20 mouse cellular contexts compared by ENCODE assay signal in the genomic region with DNA sequence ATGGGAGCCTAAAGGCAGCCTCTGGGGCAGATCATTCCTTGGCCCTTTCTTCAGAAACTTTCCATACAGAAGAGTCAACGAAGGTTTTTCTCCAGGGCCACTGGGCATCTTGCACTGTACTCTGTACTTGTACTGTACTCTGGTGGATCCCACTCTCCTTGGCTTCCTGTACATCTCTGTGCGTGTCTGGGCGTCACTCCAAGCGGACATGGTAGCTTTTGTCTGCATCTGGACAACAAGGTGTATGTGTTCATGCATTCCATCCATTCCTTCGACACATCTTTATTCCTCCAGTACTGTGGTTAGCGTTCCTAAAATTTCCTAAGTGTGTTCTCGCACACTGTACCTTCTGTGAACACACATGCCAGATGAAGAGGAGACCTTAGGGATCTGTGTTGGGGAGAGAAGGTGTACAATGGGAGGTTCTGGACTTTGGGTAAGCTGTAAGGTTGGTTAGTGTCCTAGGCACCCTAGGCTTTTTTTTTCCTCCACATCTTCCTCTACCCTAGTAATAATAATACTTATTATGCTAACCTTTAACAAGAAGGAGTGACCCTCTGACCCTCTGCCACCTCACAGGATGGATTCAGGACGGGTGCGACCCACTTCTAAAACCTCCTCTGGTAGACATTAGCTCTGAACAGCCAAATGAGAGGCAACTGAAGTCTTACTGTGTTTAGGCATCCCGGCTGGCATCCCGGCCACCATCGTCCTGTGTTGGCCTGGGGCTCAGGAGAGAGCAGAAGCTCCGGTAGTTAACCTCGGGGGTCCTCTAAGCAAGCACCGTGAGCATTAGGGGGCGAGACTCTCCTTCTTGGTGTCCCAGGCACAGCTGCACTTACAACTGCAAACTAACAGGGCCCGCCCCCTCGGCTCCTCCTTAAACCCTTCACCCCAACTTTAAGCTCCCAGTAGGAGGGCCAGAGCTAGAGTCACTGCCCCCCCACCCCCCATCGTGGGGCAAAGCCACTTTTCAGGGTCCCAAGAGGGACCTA. TPM values are rescaled to one million over a fixed set of nuclear protein-coding genes. Genes with fewer than 3 reads are reported as not detected.
DNase-seq lines count a peak whose midpoint lies in the region; ATAC-seq and TF ChIP-seq lines count a peak whose summit lies in the region.
"Had no signal": no experiment of that assay in that cellular context is flagged by ENCODE, and none has a peak within 500 bp of the region (broad histone marks: within the 10 kb centered on the region; RNA-seq: fewer than 3 reads in every experiment).

No protein-coding gene starts in this region.

- H3K4me1 ChIP-seq in hindbrain, embryonic 10.5 days (replicated peaks): peaks cover 28% of the 10 kb centered on the region
- no peaks in the 10 kb centered on the region; the same call in 1 of the 2 replicates for H3K4me1 ChIP-seq in hindbrain, embryonic 16.5 days (ENCODE audit: control insufficient read depth, insufficient read depth, low read depth, low read length)
- peaks cover 91% of the 10 kb centered on the region for H3K4me1 ChIP-seq in forebrain, embryonic 10.5 days
- H3K4me1 ChIP-seq in midbrain, embryonic 10.5 days: peaks cover 53% of the 10 kb centered on the region

- no peaks in the 10 kb centered on the region for H3K9me3 ChIP-seq in hindbrain, embryonic 10.5 days
- no peaks in the 10 kb centered on the region for H3K9me3 ChIP-seq in hindbrain, embryonic 16.5 days (ENCODE audit: control insufficient read depth, low read length)
- H3K9me3 ChIP-seq in forebrain, embryonic 10.5 days: no peaks in the 10 kb centered on the region
- no peaks in the 10 kb centered on the region for H3K9me3 ChIP-seq in midbrain, embryonic 10.5 days (replicated peaks)
- H3K9me3 ChIP-seq: heart, embryonic 15.5 days; hindbrain, embryonic 13.5 days had no signal

- no peak overlapping the region for H3K4me3 ChIP-seq in hindbrain, embryonic 10.5 days
- no peak overlapping the region for H3K4me3 ChIP-seq in hindbrain, embryonic 16.5 days (ENCODE audit: low read length)
- H3K4me3 ChIP-seq in forebrain, embryonic 10.5 days: peak overlapping the region; percentile 76
- peak overlapping the region; percentile 27 for H3K4me3 ChIP-seq in midbrain, embryonic 10.5 days
- no peak overlapping the region for H3K4me3 ChIP-seq in gastrocnemius, adult 2 months
- H3K4me3 ChIP-seq: heart, embryonic 15.5 days; hindbrain, embryonic 13.5 days had no signal

- peak; percentile 24 for DNase-seq in hindbrain, embryonic 10.5 days (ENCODE audit: low spot score)
- peak; percentile 34 for DNase-seq in forebrain, embryonic 10.5 days (ENCODE audit: extremely low spot score, low spot score)
- DNase-seq in midbrain, embryonic 10.5 days (ENCODE audit: low spot score): peak; percentile 38
- peak; percentile 66 for DNase-seq in retina, postnatal 1 day
- DNase-seq in right cerebral cortex, postnatal 10 days (ENCODE audit: low spot score in 2 of 2): no peak
- no peak for DNase-seq in thymus, postnatal 14 days
- DNase-seq in gastrocnemius, adult 2 months: no peak
- DNase-seq: cerebellum, adult 11 months; cerebellum, postnatal 36 days; kidney, adult 18-20 months; kidney, postnatal 14 days; layer of hippocampus, adult 9-11 months; liver; lung, adult 2 months; right cerebral cortex, postnatal 14 days had no signal

- ATAC-seq in hindbrain, embryonic 16.5 days: no peak

- H3K9ac ChIP-seq in hindbrain, embryonic 16.5 days (ENCODE audit: low read depth, low read length): no peak overlapping the region
- H3K9ac ChIP-seq: heart, embryonic 15.5 days; hindbrain, embryonic 13.5 days had no signal

- 4% methylated on average over 19 of the region's 19 CpGs for WGBS in hindbrain, embryonic 10.5 days
- WGBS in hindbrain, embryonic 16.5 days: 5% methylated on average over 19 of the region's 19 CpGs
- 25% methylated on average over 19 of the region's 19 CpGs for WGBS in forebrain, embryonic 10.5 days
- WGBS in midbrain, embryonic 10.5 days: 10% methylated on average over 19 of the region's 19 CpGs

- H3K36me3 ChIP-seq in hindbrain, embryonic 10.5 days: no peaks in the 10 kb centered on the region
- no peaks in the 10 kb centered on the region for H3K36me3 ChIP-seq in hindbrain, embryonic 16.5 days (ENCODE audit: control insufficient read depth, insufficient read depth, low read length)
- peaks cover 7% of the 10 kb centered on the region; the same call in 1 of the 2 replicates for H3K36me3 ChIP-seq in forebrain, embryonic 10.5 days (replicated peaks)
- H3K36me3 ChIP-seq in midbrain, embryonic 10.5 days: no peaks in the 10 kb centered on the region
- H3K36me3 ChIP-seq: heart, embryonic 15.5 days; hindbrain, embryonic 13.5 days had no signal

- H3K27ac ChIP-seq in hindbrain, embryonic 10.5 days: no peak overlapping the region
- no peak overlapping the region for H3K27ac ChIP-seq in hindbrain, embryonic 16.5 days (ENCODE audit: low read depth, low read length)
- H3K27ac ChIP-seq in forebrain, embryonic 10.5 days: peak overlapping the region; percentile 95
- H3K27ac ChIP-seq in midbrain, embryonic 10.5 days (replicated peaks): no peak overlapping the region
- no peak overlapping the region for H3K27ac ChIP-seq in gastrocnemius, adult 2 months
- H3K27ac ChIP-seq: heart, embryonic 15.5 days; hindbrain, embryonic 13.5 days had no signal

- no peak for TF ChIP-seq CTCF in gastrocnemius, adult 2 months (IDR thresholded peaks at IDR 0.05)

- intact Hi-C loops in gastrocnemius, adult 2 months (cut with DNase I): no loop called here

- H3K4me2 ChIP-seq in hindbrain, embryonic 16.5 days (ENCODE audit: low read length): no peak overlapping the region
- H3K4me2 ChIP-seq: heart, embryonic 15.5 days; hindbrain, embryonic 13.5 days had no signal

- H3K27me3 ChIP-seq in hindbrain, embryonic 10.5 days (ENCODE audit: insufficient read depth, poor library complexity, severe bottlenecking): peaks cover 100% of the 10 kb centered on the region
- H3K27me3 ChIP-seq in hindbrain, embryonic 16.5 days (replicated peaks; ENCODE audit: control insufficient read depth, insufficient read depth, low read length): peaks cover 82% of the 10 kb centered on the region
- H3K27me3 ChIP-seq in forebrain, embryonic 10.5 days (ENCODE audit: poor library complexity, severe bottlenecking): peaks cover 100% of the 10 kb centered on the region
- peaks cover 100% of the 10 kb centered on the region for H3K27me3 ChIP-seq in midbrain, embryonic 10.5 days (ENCODE audit: low read depth, poor library complexity, severe bottlenecking)

RNA-seq across cellular contexts. Expression of gene Six3, which starts 1.6 kb away (rescaled TPM):
- 0.46 and 1.9 TPM in 2 replicates for polyA plus RNA-seq in hindbrain, embryonic 10.5 days (2016; fragmentation: Nextera tagmentation; extraction: Ambion mirVana)
- 0.06 and 2.1 TPM in 2 replicates for polyA plus RNA-seq in hindbrain, embryonic 16.5 days (2015; fragmentation: Nextera tagmentation; extraction: Ambion mirVana)
- 13.1 and 15.5 TPM in 2 replicates for polyA plus RNA-seq in forebrain, embryonic 10.5 days (2016; fragmentation: Nextera tagmentation; extraction: Ambion mirVana)
- 4.0 and 7.9 TPM in 2 replicates for polyA plus RNA-seq in midbrain, embryonic 10.5 days (2016; fragmentation: Nextera tagmentation; extraction: Ambion mirVana)
- not detected for total RNA-seq in gastrocnemius, adult 2 months (2021)
- total RNA-seq: granulocyte monocyte progenitor cell, adult 5-6 weeks; neutrophil, adult 5-6 weeks had no signal
- polyA plus RNA-seq: heart, embryonic 15.5 days; lung, adult 2 months had no signal

Comparison
In these comparisons a context has a peak if more than half of its experiments do, and no peak if none do; other contexts are left out.
1. DNase-seq: peak in hindbrain, embryonic 10.5 days (single experiment), forebrain, embryonic 10.5 days (single experiment), midbrain, embryonic 10.5 days (single experiment) and retina, postnatal 1 day (single experiment); none in right cerebral cortex, postnatal 10 days (0 of 2), thymus, postnatal 14 days (single experiment) and gastrocnemius, adult 2 months (single experiment).
2. H3K4me3 ChIP-seq: peak in forebrain, embryonic 10.5 days (single experiment) and midbrain, embryonic 10.5 days (single experiment); none in hindbrain, embryonic 10.5 days (single experiment), hindbrain, embryonic 16.5 days (single experiment) and gastrocnemius, adult 2 months (single experiment).